Mouse (Mus musculus) kidney, adult 2 months (tissue): ENCODE measurements at regions not wholly inside any gene's neighbourhood (a gene's known extent, or its start where the extent isn't known, plus 50 kb on each side); places are given as distances from the start of the nearest gene placed in this dataset.

Source experiments
- CTCF ChIP-seq: fragments of 200-500 bp; conservative IDR thresholded peaks from 2 replicates; pipeline ENCODE4 v1.5.1; 2011; ENCODE audit warnings: low read depth, mild to moderate bottlenecking, control low read depth, low read length, moderate library complexity, mixed read lengths; ENCODE audit not compliant: insufficient read depth, insufficient read length
- POLR2A ChIP-seq: fragments of 200-500 bp; IDR thresholded peaks from one replicate; pipeline ENCODE4 v1.6.1; 2011; ENCODE audit warnings: low read depth, low read length, control low read depth

GRCm38 (mm10) chr9:47912823-47913222, 249.0 kb upstream of the Nxpe4 start:
- TF ChIP-seq CTCF: no peak
- no peak for TF ChIP-seq POLR2A
